Mouse (Mus musculus) myocyte (in vitro differentiated cells): Measurements from ENCODE around the gene Espn. TPM values are rescaled to one million over a fixed set of nuclear protein-coding genes. Genes with fewer than 3 reads are reported as not detected.

Source experiments
- H3K27me3 ChIP-seq: one replicate; pipeline ENCODE4 v1.6.1; 2011; ENCODE audit not compliant: control insufficient read depth, insufficient read depth, insufficient read length
- H3K36me3 ChIP-seq: one replicate; pipeline ENCODE4 v1.6.1; 2011; ENCODE audit not compliant: control insufficient read depth, insufficient read depth
- H3K4me2 ChIP-seq: one replicate; pipeline ENCODE4 v1.6.1; 2011; ENCODE audit warnings: low read depth, control low read depth
- H3K4me3 ChIP-seq: one replicate; pipeline ENCODE4 v1.5.1; 2011; ENCODE audit warnings: mild to moderate bottlenecking, control low read depth, moderate library complexity
- H3K79me2 ChIP-seq: one replicate; pipeline ENCODE4 v1.6.1; 2011; ENCODE audit not compliant: control insufficient read depth, insufficient read depth
- H3ac ChIP-seq: one replicate; pipeline ENCODE4 v1.6.1; 2011; ENCODE audit not compliant: control insufficient read depth, insufficient read length
- CEBPB ChIP-seq: IDR thresholded peaks from 2 replicates; pipeline ENCODE4 v1.6.1; 2011; ENCODE audit warnings: mild to moderate bottlenecking, moderate library complexity; ENCODE audit not compliant: poor library complexity, insufficient read depth, severe bottlenecking
- E2F4 ChIP-seq: IDR thresholded peaks from one replicate; pipeline ENCODE4 v1.6.1; 2011; ENCODE audit warnings: mild to moderate bottlenecking, control low read depth, moderate library complexity; ENCODE audit not compliant: insufficient read depth
- MAX ChIP-seq: IDR thresholded peaks from one replicate; pipeline ENCODE4 v1.6.1; 2011; ENCODE audit warnings: low read depth, mild to moderate bottlenecking, control low read depth
- MYOD1 ChIP-seq, 3 experiments: IDR thresholded peaks; one replicate each; pipeline ENCODE4 v1.6.1; 2011; ENCODE audit warnings: control low read depth in 2 of 3, low read depth in 2 of 3, mild to moderate bottlenecking in 2 of 3, moderate library complexity in 1 of 3; ENCODE audit not compliant: insufficient read length in 2 of 3, control insufficient read depth in 1 of 3
- MYOG ChIP-seq, 3 experiments: IDR thresholded peaks; one replicate each; pipeline ENCODE4 v1.6.1; 2011; ENCODE audit warnings: control low read depth in 2 of 3, low read depth in 2 of 3, mild to moderate bottlenecking in 2 of 3; ENCODE audit not compliant: insufficient read length in 2 of 3, control insufficient read depth in 1 of 3, insufficient read depth in 1 of 3
- POLR2A ChIP-seq: IDR thresholded peaks from one replicate; pipeline ENCODE4 v1.6.1; 2011; ENCODE audit warnings: low read depth, mild to moderate bottlenecking, control low read depth, moderate library complexity; ENCODE audit not compliant: insufficient read length
- POLR2AphosphoS2 ChIP-seq: IDR thresholded peaks from one replicate; pipeline ENCODE4 v1.6.1; 2011; ENCODE audit warnings: low read depth, control low read depth; ENCODE audit not compliant: insufficient read length
- REST ChIP-seq: IDR thresholded peaks from one replicate; pipeline ENCODE4 v1.6.1; 2011; ENCODE audit warnings: mild to moderate bottlenecking, control low read depth, moderate library complexity; ENCODE audit not compliant: insufficient read depth, insufficient read length
- SRF ChIP-seq: IDR thresholded peaks from one replicate; pipeline ENCODE4 v1.6.1; 2011; ENCODE audit warnings: low read depth; ENCODE audit not compliant: control insufficient read depth, insufficient read length
- TCF12 ChIP-seq: IDR thresholded peaks from one replicate; pipeline ENCODE4 v1.6.1; 2011; ENCODE audit warnings: mild to moderate bottlenecking, control low read depth; ENCODE audit not compliant: poor library complexity, insufficient read depth, severe bottlenecking
- TCF3 ChIP-seq: IDR thresholded peaks from one replicate; pipeline ENCODE4 v1.6.1; 2011; ENCODE audit warnings: low read depth, control low read depth; ENCODE audit not compliant: insufficient read length
- USF1 ChIP-seq: IDR thresholded peaks from one replicate; pipeline ENCODE4 v1.6.1; 2011; ENCODE audit warnings: low read depth, mild to moderate bottlenecking, control low read depth, moderate library complexity
- polyA plus RNA-seq: library from polyadenylated mRNA; unstranded; fragments of >200 nt; fragmentation: generic; extraction: Trizol; gene quantifications from one replicate; pipeline ENCODE4 v1.2.1, GENCODE M21; 2012; ENCODE audit warnings: missing spikeins

Espn gene
- 0.65 TPM for polyA plus RNA-seq

DNA sequence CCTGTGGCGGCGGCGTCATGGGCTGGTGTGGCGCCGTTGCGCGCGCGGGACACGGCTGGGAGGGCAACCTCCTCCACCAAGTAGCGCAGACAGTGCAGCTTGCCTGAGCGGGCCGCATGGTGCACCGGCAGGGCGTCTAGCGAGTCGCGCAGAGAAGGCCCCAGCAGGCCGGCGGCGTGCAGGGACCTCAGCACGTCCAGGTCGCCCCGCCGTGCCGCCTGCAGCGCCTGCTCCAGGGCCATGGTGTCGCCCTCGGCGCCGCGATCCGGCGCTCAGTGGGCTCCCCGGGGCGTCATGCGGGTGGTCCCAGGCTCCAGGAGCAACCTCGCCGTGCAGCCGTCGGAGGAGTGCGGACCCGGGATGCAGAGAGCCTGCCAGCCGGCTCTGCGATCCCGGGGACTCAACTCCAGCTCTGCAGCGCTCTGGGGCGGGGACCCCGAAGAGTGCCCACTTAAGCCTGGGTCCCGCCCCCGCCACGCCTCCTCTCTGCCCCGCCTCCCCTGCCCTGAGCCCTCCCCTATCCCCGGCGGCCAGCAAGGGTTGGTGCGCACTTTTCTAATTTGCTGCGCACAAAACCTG lies at the start of gene Espn:
TSS of gene Espn (minus strand) at position 406 of the 579 bp plus-strand sequence.
- H3K27me3 ChIP-seq: peaks cover 55% of the 10 kb centered on the region

DNA sequence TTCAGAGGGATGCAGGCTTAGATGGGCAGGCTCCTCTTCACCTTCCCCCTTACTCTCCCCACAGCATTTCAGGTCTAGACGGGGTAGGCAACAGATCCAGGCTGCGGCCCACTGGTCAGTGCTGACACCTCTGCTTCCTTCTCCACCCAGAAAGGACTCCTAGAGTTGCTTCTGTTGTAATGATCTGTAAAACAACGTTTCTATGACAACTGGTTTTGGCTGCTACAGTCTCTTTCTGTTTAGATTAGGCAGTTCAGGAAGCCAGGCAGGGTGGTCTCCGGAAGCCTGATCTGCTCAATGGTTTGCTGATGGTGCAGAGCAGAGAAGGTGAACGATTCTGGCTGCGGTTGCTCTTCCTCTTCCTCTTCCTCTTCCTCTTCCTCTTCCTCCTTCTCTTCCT lies 49.3 kb upstream of the Espn start:
- no peak overlapping the region for H3K4me3 ChIP-seq
- H3K79me2 ChIP-seq: peaks cover 69% of the 10 kb centered on the region
- no peak overlapping the region for H3K4me2 ChIP-seq
- H3K27me3 ChIP-seq: no peaks in the 10 kb centered on the region
- H3K36me3 ChIP-seq: no peaks in the 10 kb centered on the region
- H3ac ChIP-seq: no peak overlapping the region
- no peak for TF ChIP-seq POLR2A
- TF ChIP-seq POLR2AphosphoS2: no peak
- no peak for TF ChIP-seq CEBPB
- no peak for TF ChIP-seq TCF3
- TF ChIP-seq E2F4: no peak
- TF ChIP-seq USF1: no peak
- no peak for TF ChIP-seq REST
- no peak for TF ChIP-seq TCF12
- TF ChIP-seq MYOD1 (IDR thresholded peaks at IDR 0.05; ENCODE audit: control insufficient read depth in 1 of 3, insufficient read length in 2 of 3, low read depth in 2 of 3): no peak
- TF ChIP-seq SRF: no peak
- no peak for TF ChIP-seq MYOG (IDR thresholded peaks at IDR 0.05; ENCODE audit: control insufficient read depth in 1 of 3, insufficient read depth in 1 of 3, insufficient read length in 2 of 3, low read depth in 2 of 3)
- TF ChIP-seq MAX: no peak

More for the DNA sequence above, at the start of gene Espn:
- H3K4me2 ChIP-seq: no peak within 1 kb of the TSS
- no peaks in the 10 kb centered on the region for H3K36me3 ChIP-seq
- peak in 1 of 3 experiments; percentile 2 for TF ChIP-seq MYOG (IDR thresholded peaks at IDR 0.05; ENCODE audit: control insufficient read depth in 1 of 3, insufficient read depth in 1 of 3, insufficient read length in 2 of 3, low read depth in 2 of 3)
- TF ChIP-seq MAX: no peak
- no peaks in the 10 kb centered on the region for H3K79me2 ChIP-seq
- no peak within 1 kb of the TSS for H3K4me3 ChIP-seq
- no peak within 1 kb of the TSS for H3ac ChIP-seq

DNA sequence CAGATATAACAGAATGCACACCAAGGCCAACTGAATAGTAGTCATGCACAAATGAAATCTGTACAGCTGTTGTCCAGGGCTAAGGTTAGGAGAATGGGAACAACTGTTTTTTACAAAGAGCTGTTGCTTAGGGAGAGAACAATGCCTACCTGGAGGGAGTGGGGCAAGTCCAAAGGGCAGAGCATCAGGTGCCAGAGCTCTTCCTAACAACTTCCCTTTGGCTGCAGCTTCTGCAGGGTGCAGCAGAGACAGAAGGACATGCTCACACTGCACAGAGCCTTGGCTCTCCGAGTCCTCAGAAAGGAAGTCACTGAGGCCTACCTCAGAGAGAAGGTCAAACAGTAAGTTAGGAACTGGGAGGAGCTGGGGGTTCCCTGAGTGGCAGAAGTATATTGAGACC lies 47.4 kb upstream of the Espn start:
- TF ChIP-seq MYOG (IDR thresholded peaks at IDR 0.05; ENCODE audit: control insufficient read depth in 1 of 3, insufficient read depth in 1 of 3, insufficient read length in 2 of 3, low read depth in 2 of 3): no peak
- TF ChIP-seq USF1: no peak
- no peak for TF ChIP-seq MAX
- TF ChIP-seq MYOD1 (IDR thresholded peaks at IDR 0.05; ENCODE audit: control insufficient read depth in 1 of 3, insufficient read length in 2 of 3, low read depth in 2 of 3): no peak
- no peak for TF ChIP-seq SRF
- no peak for TF ChIP-seq POLR2A
- H3K4me2 ChIP-seq: no peak overlapping the region
- peaks cover 68% of the 10 kb centered on the region for H3K79me2 ChIP-seq
- no peaks in the 10 kb centered on the region for H3K36me3 ChIP-seq
- H3K27me3 ChIP-seq: no peaks in the 10 kb centered on the region
- H3ac ChIP-seq: no peak overlapping the region
- H3K4me3 ChIP-seq: no peak overlapping the region

DNA sequence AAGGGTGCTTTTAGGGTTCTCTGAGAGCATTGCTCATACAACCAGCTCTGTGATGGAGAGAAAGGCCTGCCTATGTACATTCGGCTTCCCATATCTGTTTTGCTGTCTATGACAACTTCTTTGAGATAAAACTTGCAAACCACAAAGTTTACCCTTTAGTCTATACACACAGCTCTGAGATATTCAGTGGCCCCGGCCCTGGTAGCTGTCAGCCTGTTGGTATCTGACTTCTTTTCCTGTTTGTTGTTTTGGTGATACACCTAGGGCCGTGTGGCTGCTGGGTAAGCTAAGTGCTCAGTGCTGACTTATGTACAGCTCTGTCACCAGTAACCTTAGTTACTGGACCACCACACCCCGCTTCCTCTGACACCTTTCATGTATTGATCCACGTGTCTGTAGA lies 45.4 kb upstream of the Espn start:
- no peaks in the 10 kb centered on the region for H3K27me3 ChIP-seq
- no peaks in the 10 kb centered on the region for H3K36me3 ChIP-seq
- TF ChIP-seq TCF12: no peak
- TF ChIP-seq MYOG (IDR thresholded peaks at IDR 0.05; ENCODE audit: control insufficient read depth in 1 of 3, insufficient read depth in 1 of 3, insufficient read length in 2 of 3, low read depth in 2 of 3): no peak
- TF ChIP-seq MAX: no peak
- TF ChIP-seq CEBPB: no peak
- TF ChIP-seq REST: no peak
- no peak for TF ChIP-seq USF1
- no peak for TF ChIP-seq TCF3
- TF ChIP-seq POLR2AphosphoS2: no peak
- TF ChIP-seq MYOD1 (IDR thresholded peaks at IDR 0.05; ENCODE audit: control insufficient read depth in 1 of 3, insufficient read length in 2 of 3, low read depth in 2 of 3): no peak
- TF ChIP-seq E2F4: no peak
- TF ChIP-seq SRF: no peak
- no peak for TF ChIP-seq POLR2A
- H3K4me3 ChIP-seq: no peak overlapping the region
- H3ac ChIP-seq: no peak overlapping the region
- peaks cover 71% of the 10 kb centered on the region for H3K79me2 ChIP-seq
- no peak overlapping the region for H3K4me2 ChIP-seq

DNA sequence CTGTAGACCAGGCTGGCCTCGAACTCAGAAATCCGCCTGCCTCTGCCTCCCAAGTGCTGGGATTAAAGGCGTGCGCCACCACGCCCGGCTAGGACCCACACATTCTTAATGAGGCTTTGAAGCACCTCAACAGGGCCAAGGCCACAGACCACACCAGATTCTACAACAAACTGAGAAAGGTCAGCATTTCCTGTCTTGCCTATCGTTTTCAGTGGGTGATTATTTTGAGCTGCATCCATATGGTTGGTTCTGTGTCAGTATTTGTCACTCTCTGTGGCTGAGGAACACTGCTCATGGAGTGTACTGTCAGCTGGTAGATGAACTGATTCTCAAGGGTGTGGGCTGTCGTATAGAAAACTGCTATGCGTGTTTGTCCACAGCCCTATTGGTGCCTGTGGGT lies 44.1 kb upstream of the Espn start:
- TF ChIP-seq SRF: no peak
- no peak for TF ChIP-seq MYOG (IDR thresholded peaks at IDR 0.05; ENCODE audit: control insufficient read depth in 1 of 3, insufficient read depth in 1 of 3, insufficient read length in 2 of 3, low read depth in 2 of 3)
- no peak for TF ChIP-seq CEBPB
- TF ChIP-seq POLR2AphosphoS2: no peak
- no peak for TF ChIP-seq POLR2A
- TF ChIP-seq REST: no peak
- no peak for TF ChIP-seq MYOD1 (IDR thresholded peaks at IDR 0.05; ENCODE audit: control insufficient read depth in 1 of 3, insufficient read length in 2 of 3, low read depth in 2 of 3)
- TF ChIP-seq E2F4: no peak
- TF ChIP-seq MAX: no peak
- Histone ChIP-seq H3K79me2 (peaks cover 71% of the 10 kb centered on the region), H3K36me3 (no peaks in the 10 kb centered on the region), H3K27me3 (no peaks in the 10 kb centered on the region), H3ac (no peak overlapping the region), H3K4me2 (no peak overlapping the region), H3K4me3 (no peak overlapping the region)
